Mouse (Mus musculus) kidney, embryonic 14.5 days (tissue): ENCODE results near the gene Sesn1. TPM values are rescaled to one million over a fixed set of nuclear protein-coding genes. Genes with fewer than 3 reads are reported as not detected.

ENCODE experiments used
- ATAC-seq: fragments of 200-750 bp; cut with Nextera tagmentation; 2 replicates; pipeline ENCODE4 v1.8.0; 2017; ENCODE audit warnings: moderate number of reproducible peaks, mild to moderate bottlenecking, moderate TSS enrichment, moderate library complexity; ENCODE audit not compliant: low FRiP score, low TSS enrichment
- H3K27ac ChIP-seq: fragments of 300-500 bp; sonication (generic); 2 replicates; pipeline ENCODE4 v1.5.1; 2014; ENCODE audit warnings: low read depth, mild to moderate bottlenecking, low read length, moderate library complexity, mixed read lengths
- H3K27me3 ChIP-seq: fragments of 300-500 bp; sonication (generic); 2 replicates; pipeline ENCODE4 v1.6.1; 2014; ENCODE audit warnings: mild to moderate bottlenecking, low read length; ENCODE audit not compliant: control insufficient read depth, insufficient read depth
- H3K36me3 ChIP-seq: fragments of 300-500 bp; sonication (generic); 2 replicates; pipeline ENCODE4 v1.6.1; 2014; ENCODE audit warnings: low read length, mixed read lengths; ENCODE audit not compliant: control insufficient read depth, insufficient read depth
- H3K4me1 ChIP-seq: fragments of 300-500 bp; sonication (generic); 2 replicates; pipeline ENCODE4 v1.6.1; 2014; ENCODE audit warnings: low read length, mixed read lengths; ENCODE audit not compliant: control insufficient read depth, insufficient read depth
- H3K4me2 ChIP-seq: fragments of 300-500 bp; sonication (generic); replicated peaks from 2 replicates; pipeline ENCODE4 v1.6.1; 2014; ENCODE audit warnings: low read depth, mild to moderate bottlenecking, low read length
- H3K4me3 ChIP-seq: fragments of 300-500 bp; sonication (generic); 2 replicates; pipeline ENCODE4 v1.5.1; 2014; ENCODE audit warnings: mild to moderate bottlenecking, low read length
- H3K9ac ChIP-seq: fragments of 300-500 bp; sonication (generic); 2 replicates; pipeline ENCODE4 v1.6.1; 2014; ENCODE audit warnings: low read depth, mild to moderate bottlenecking, low read length, moderate library complexity
- H3K9me3 ChIP-seq: fragments of 300-500 bp; sonication (generic); 2 replicates; pipeline ENCODE4 v1.6.1; 2016; ENCODE audit warnings: low read length; ENCODE audit not compliant: control insufficient read depth
- WGBS: fragments of 180-500 bp; shearing (Covaris S2); extraction: QIAGEN DNeasy Blood & Tissue Kit; methylation state at CpG from one replicate; pipeline ENCODE4 v1.1.7; 2014; 5-methylcytosine and 5-hydroxymethylcytosine counted together
- polyA plus RNA-seq: library from polyadenylated mRNA; unstranded; fragments of >200 nt; fragmentation: Nextera tagmentation; extraction: Ambion mirVana; gene quantifications from 2 replicates; pipeline ENCODE4 v1.2.1, GENCODE M21; 2014

Sesn1 gene
- polyA plus RNA-seq, 1 experiment from 2014 or later = 32.1 TPM

GRCm38 (mm10) chr10:41888365-41888941, 78.7 kb downstream of the Sesn1 start:
- no peak overlapping the region for H3K9ac ChIP-seq
- WGBS = 43% methylated on average over 4 of the region's 4 CpGs
- no peaks in the 10 kb centered on the region for H3K36me3 ChIP-seq

GRCm38 (mm10) chr10:41889566-41889965, 79.8 kb downstream of the Sesn1 start:
- Histone ChIP-seq H3K36me3 (no peaks in the 10 kb centered on the region), H3K4me2 (no peak overlapping the region), H3K27ac (no peak overlapping the region), H3K9me3 (no peaks in the 10 kb centered on the region), H3K9ac (no peak overlapping the region), H3K27me3 (no peaks in the 10 kb centered on the region), H3K4me3 (no peak overlapping the region), H3K4me1 (peaks cover 18% of the 10 kb centered on the region)
- 84% methylated on average over 5 of the region's 5 CpGs for WGBS
- ATAC-seq = no peak

More at GRCm38 (mm10) chr10:41888365-41888941, 78.7 kb downstream of the Sesn1 start:
- no peaks in the 10 kb centered on the region for H3K9me3 ChIP-seq
- H3K27me3 ChIP-seq = no peaks in the 10 kb centered on the region
- no peak overlapping the region for H3K27ac ChIP-seq
- no peak for ATAC-seq
- H3K4me3 ChIP-seq = peak overlapping the region; percentile 72; the same call in 1 of the 2 replicates
- peak overlapping the region; percentile 86 for H3K4me2 ChIP-seq
- H3K4me1 ChIP-seq = peaks cover 10% of the 10 kb centered on the region; the same call in 1 of the 2 replicates

- peaks cover 19% of the 10 kb centered on the region for H3K4me1 ChIP-seq
- H3K27ac ChIP-seq = no peak overlapping the region
- no peak for ATAC-seq
- H3K36me3 ChIP-seq = no peaks in the 10 kb centered on the region
- no peak overlapping the region for H3K4me3 ChIP-seq
- H3K9me3 ChIP-seq = no peaks in the 10 kb centered on the region
- H3K27me3 ChIP-seq = no peaks in the 10 kb centered on the region
- no peak overlapping the region for H3K9ac ChIP-seq
- no peak overlapping the region for H3K4me2 ChIP-seq
Observed at GRCm38 (mm10) chr10:41890537-41890936, 80.8 kb downstream of the Sesn1 start.

- Histone ChIP-seq H3K4me2 (no peak overlapping the region), H3K27me3 (no peaks in the 10 kb centered on the region), H3K9ac (no peak overlapping the region), H3K9me3 (no peaks in the 10 kb centered on the region), H3K36me3 (no peaks in the 10 kb centered on the region), H3K4me1 (peaks cover 19% of the 10 kb centered on the region), H3K27ac (no peak overlapping the region), H3K4me3 (no peak overlapping the region)
- 84% methylated on average over 4 of the region's 4 CpGs for WGBS
- ATAC-seq = no peak
Observed at GRCm38 (mm10) chr10:41891312-41891711, 81.6 kb downstream of the Sesn1 start.

- no peak overlapping the region for H3K27ac ChIP-seq
- no peaks in the 10 kb centered on the region for H3K9me3 ChIP-seq
- peaks cover 10% of the 10 kb centered on the region for H3K4me1 ChIP-seq
- no peak overlapping the region for H3K9ac ChIP-seq
- no peak overlapping the region for H3K4me3 ChIP-seq
- H3K4me2 ChIP-seq = no peak overlapping the region
- no peaks in the 10 kb centered on the region for H3K27me3 ChIP-seq
- 45% methylated on average over 4 of the region's 4 CpGs for WGBS
- no peak for ATAC-seq
- H3K36me3 ChIP-seq = peaks cover 8% of the 10 kb centered on the region; the same call in 1 of the 2 replicates
Observed at GRCm38 (mm10) chr10:41893433-41894411, 84.0 kb downstream of the Sesn1 start.

- Histone ChIP-seq H3K36me3 (peaks cover 10% of the 10 kb centered on the region; the same call in 1 of the 2 replicates), H3K4me2 (no peak overlapping the region), H3K4me1 (peaks cover 9% of the 10 kb centered on the region; the same call in 1 of the 2 replicates), H3K27ac (no peak overlapping the region), H3K9ac (no peak overlapping the region), H3K4me3 (no peak overlapping the region), H3K9me3 (no peaks in the 10 kb centered on the region), H3K27me3 (no peaks in the 10 kb centered on the region)
- ATAC-seq = no peak
Observed at GRCm38 (mm10) chr10:41896425-41896824, 86.7 kb downstream of the Sesn1 start.

GRCm38 (mm10) chr10:41896865-41897264, 87.1 kb downstream of the Sesn1 start:
- no peaks in the 10 kb centered on the region for H3K27me3 ChIP-seq
- peaks cover 10% of the 10 kb centered on the region; the same call in 1 of the 2 replicates for H3K36me3 ChIP-seq
- no peak overlapping the region for H3K27ac ChIP-seq
- 58% methylated on average over 2 of the region's 2 CpGs for WGBS
- no peak overlapping the region for H3K4me2 ChIP-seq
- peaks cover 9% of the 10 kb centered on the region; the same call in 1 of the 2 replicates for H3K4me1 ChIP-seq
- no peak overlapping the region for H3K4me3 ChIP-seq
- H3K9me3 ChIP-seq = no peaks in the 10 kb centered on the region
- H3K9ac ChIP-seq = no peak overlapping the region
- no peak for ATAC-seq

- peaks cover 34% of the 10 kb centered on the region for H3K36me3 ChIP-seq
- WGBS = 83% methylated on average over 8 of the region's 8 CpGs
- ATAC-seq = no peak
Observed at GRCm38 (mm10) chr10:41901456-41901855, 91.7 kb downstream of the Sesn1 start.

GRCm38 (mm10) chr10:41901864-41902263, 92.1 kb downstream of the Sesn1 start:
- H3K36me3 ChIP-seq = peaks cover 38% of the 10 kb centered on the region
- no peak overlapping the region for H3K4me3 ChIP-seq
- H3K4me1 ChIP-seq = no peaks in the 10 kb centered on the region
- H3K27me3 ChIP-seq = no peaks in the 10 kb centered on the region
- no peak for ATAC-seq
- no peaks in the 10 kb centered on the region for H3K9me3 ChIP-seq
- no peak overlapping the region for H3K9ac ChIP-seq
- no peak overlapping the region for H3K4me2 ChIP-seq
- no peak overlapping the region for H3K27ac ChIP-seq
- 94% methylated on average over 6 of the region's 6 CpGs for WGBS

More at GRCm38 (mm10) chr10:41901456-41901855, 91.7 kb downstream of the Sesn1 start:
- Histone ChIP-seq H3K4me3 (no peak overlapping the region), H3K27me3 (no peaks in the 10 kb centered on the region), H3K9ac (no peak overlapping the region), H3K27ac (no peak overlapping the region), H3K4me2 (no peak overlapping the region), H3K9me3 (no peaks in the 10 kb centered on the region), H3K4me1 (no peaks in the 10 kb centered on the region)
